Mouse (Mus musculus): ENCODE measurements around the gene Gm45140. TPM values are rescaled to one million over a fixed set of nuclear protein-coding genes. Genes with fewer than 3 reads are reported as not detected.
A peak's percentile ranks its signal among the peaks of the same experiment; 100 is the strongest.
"Not testable (repeated sequence)": the region's sequence is repeated elsewhere in the genome, so short reads cannot be mapped to it uniquely, and the experiment has no call there.

Gene Gm45140
- polyA plus RNA-seq, 1 experiment from 2014 or later = 3.6 TPM

DNA sequence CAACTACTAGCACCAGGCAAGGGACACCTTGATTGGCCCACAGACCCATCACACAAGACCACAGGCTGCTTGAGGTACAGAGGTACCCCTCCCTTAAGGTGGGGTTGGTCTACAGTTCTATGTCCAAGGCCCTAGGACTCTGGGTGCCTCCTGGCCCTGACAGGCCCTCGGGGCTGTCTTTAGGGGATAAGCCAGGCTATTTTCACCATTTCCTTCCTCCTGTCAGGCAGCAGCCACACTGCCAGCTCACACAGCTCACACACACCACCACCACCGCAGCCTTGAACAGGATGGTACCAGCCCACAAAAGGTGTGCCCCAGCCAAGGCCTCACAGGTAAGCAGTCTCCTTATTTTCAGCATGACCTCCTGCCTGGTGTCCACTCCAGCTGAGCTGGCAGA, 57.8 kb downstream of the Gm45140 start, which contains the start of gene Gp9:
TSS of gene Gp9 (plus strand) at position 231 of the 400 bp plus-strand sequence.
- no peak for DNase-seq (ENCODE audit: low spot score)
- Histone ChIP-seq H3K9me3 (replicated peaks) (no peaks in the 10 kb centered on the region), H3K27ac (peak within 1 kb of the TSS; percentile 3; the same call in 1 of the 2 replicates)

DNA sequence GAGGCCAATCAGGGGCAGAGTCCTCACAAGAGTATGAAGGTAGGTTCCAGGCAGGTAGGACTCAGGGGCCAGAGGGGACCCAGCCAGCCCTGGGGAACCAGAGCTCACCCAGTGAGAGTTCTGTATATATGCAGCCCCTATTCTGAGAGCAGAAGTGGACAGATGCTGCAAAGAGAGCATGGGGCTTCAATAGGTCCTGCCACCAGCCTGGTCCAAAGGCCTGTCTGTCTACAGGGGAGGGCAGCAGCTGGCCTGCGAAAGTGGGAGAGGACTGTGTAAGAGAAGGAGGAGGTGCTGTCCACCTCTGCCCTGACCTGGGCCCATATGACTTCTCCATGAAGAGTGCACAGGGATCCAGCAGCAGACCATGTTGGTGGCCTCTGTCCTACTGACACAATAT, 58.9 kb downstream of the Gm45140 start:
- H3K4me3 ChIP-seq = no peak overlapping the region
- WGBS = 73% methylated on average over 1 of the region's 1 CpGs
- H3K27ac ChIP-seq = no peak overlapping the region
- no peak for DNase-seq (ENCODE audit: low spot score)
- no peaks in the 10 kb centered on the region for H3K36me3 ChIP-seq
- H3K4me1 ChIP-seq = no peaks in the 10 kb centered on the region
- no peaks in the 10 kb centered on the region for H3K27me3 ChIP-seq (ENCODE audit: low read depth, poor library complexity, severe bottlenecking)
- H3K9me3 ChIP-seq (replicated peaks) = no peaks in the 10 kb centered on the region

More for the DNA sequence above, 57.8 kb downstream of the Gm45140 start, which contains the start of gene Gp9:
- Histone ChIP-seq H3K4me1 (no peaks in the 10 kb centered on the region), H3K36me3 (no peaks in the 10 kb centered on the region), H3K4me3 (no peak within 1 kb of the TSS), H3K27me3 (ENCODE audit: low read depth, poor library complexity, severe bottlenecking) (no peaks in the 10 kb centered on the region)
- WGBS = 77% methylated on average over 2 of the region's 2 CpGs

DNA sequence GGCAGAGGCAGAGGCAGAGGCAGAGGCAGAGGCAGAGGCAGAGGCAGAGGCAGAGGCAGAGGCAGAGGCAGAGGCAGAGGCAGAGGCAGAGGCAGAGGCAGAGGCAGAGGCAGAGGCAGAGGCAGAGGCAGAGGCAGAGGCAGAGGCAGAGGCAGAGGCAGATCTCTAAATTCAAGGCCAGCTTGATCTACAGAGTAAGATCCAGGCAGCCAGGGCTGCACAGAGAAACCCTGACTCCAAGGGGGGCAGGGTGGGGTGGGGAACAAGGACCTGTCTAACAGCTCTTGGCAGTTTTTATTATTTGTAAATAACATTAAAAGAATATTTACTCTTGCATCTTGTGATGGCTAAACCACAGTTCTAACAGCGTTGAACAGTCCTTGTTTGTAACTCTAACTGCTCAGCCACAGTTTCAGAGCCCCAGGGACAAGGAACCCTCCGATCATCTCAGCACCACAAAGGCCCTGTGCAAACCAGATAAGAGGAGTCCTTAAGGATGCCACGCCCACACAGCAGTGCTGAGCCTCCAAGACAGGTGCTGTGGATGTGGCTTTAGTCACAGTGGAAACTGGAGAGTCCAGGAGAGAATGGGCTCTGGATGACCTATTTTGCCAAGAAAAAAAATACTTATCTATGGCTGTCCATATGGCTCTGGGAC, 59.9 kb downstream of the Gm45140 start:
- Histone ChIP-seq H3K27ac (no peak overlapping the region), H3K36me3 (no peaks in the 10 kb centered on the region), H3K27me3 (ENCODE audit: low read depth, poor library complexity, severe bottlenecking) (no peaks in the 10 kb centered on the region), H3K9me3 (replicated peaks) (no peaks in the 10 kb centered on the region), H3K4me1 (no peaks in the 10 kb centered on the region), H3K4me3 (no peak overlapping the region)
- DNase-seq (ENCODE audit: low spot score) = no peak
- WGBS = 81% methylated on average over 3 of the region's 3 CpGs

DNA sequence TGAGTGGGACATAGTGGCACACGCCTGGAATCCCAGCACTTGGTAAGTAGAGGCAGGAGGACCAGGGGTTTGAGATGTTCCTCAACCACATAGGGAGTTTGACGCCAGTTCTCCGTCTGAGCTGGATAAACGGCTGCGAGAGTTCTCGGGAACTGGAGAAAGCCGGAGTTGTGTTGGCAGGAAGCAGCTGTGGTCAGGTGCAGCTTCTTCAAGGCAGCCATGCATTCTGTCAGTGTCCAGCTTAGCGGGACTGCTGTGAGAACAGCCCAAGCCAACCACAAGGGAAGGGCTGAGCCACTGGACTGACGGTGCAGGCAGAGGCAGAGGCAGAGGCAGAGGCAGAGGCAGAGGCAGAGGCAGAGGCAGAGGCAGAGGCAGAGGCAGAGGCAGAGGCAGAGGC, 60.7 kb downstream of the Gm45140 start:
- H3K4me3 ChIP-seq = no peak overlapping the region
- WGBS = 90% methylated on average over 9 of the region's 9 CpGs
- no peaks in the 10 kb centered on the region for H3K9me3 ChIP-seq (replicated peaks)
- no peaks in the 10 kb centered on the region for H3K4me1 ChIP-seq
- no peak for DNase-seq (ENCODE audit: low spot score)
- no peaks in the 10 kb centered on the region for H3K27me3 ChIP-seq (ENCODE audit: low read depth, poor library complexity, severe bottlenecking)
- H3K27ac ChIP-seq = no peak overlapping the region
- H3K36me3 ChIP-seq = no peaks in the 10 kb centered on the region

DNA sequence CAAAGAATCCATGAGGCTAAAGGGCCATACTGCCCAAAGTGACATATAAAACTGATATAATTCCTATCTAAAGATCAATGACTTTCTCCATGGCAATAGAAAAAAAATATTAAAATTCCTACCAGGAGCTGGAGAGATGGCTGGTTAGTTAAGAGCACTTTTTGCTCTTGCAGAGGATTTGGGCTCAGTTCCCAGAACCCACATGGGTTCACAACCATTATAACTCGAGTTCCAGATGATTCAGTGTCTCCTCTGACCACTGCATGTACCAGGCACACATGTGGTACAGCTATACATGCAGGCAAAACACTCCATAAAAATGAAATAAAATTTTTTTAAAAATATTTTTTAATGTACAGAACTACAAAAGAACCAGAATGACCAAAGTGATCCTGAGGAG, 61.1 kb downstream of the Gm45140 start:
- H3K36me3 ChIP-seq = no peaks in the 10 kb centered on the region
- H3K4me1 ChIP-seq = no peaks in the 10 kb centered on the region
- no peak overlapping the region for H3K4me3 ChIP-seq
- no peaks in the 10 kb centered on the region for H3K9me3 ChIP-seq (replicated peaks)
- H3K27me3 ChIP-seq (ENCODE audit: low read depth, poor library complexity, severe bottlenecking) = no peaks in the 10 kb centered on the region
- WGBS = 46% methylated on average over 1 of the region's 1 CpGs
- no peak overlapping the region for H3K27ac ChIP-seq
- no peak for DNase-seq (ENCODE audit: low spot score)

DNA sequence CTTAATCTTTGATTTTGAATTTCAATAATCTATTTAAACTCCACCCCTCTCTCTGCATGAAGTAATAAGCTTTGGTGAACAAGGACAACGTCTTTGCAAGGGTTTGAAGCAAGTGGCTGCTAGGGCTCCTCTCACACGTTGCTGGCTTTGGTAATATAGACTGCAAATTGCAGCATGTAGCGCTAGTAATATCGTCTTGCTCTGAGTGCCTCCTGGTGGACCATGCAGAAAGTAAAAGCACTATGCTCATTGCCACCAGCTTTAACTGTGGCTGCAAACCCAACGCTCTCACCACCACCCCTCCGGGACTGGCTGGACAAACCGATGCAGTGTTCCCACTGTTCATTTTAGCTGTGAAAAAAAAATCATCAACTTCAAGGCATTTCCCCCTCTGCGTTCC, 65.0 kb downstream of the Gm45140 start:
- H3K36me3 ChIP-seq = no peaks in the 10 kb centered on the region
- 64% methylated on average over 8 of the region's 8 CpGs for WGBS
- DNase-seq (ENCODE audit: low spot score) = no peak
- H3K4me1 ChIP-seq = no peaks in the 10 kb centered on the region
- no peak overlapping the region for H3K27ac ChIP-seq
- H3K4me3 ChIP-seq = no peak overlapping the region
- no peaks in the 10 kb centered on the region for H3K9me3 ChIP-seq (replicated peaks)
- no peaks in the 10 kb centered on the region for H3K27me3 ChIP-seq (ENCODE audit: low read depth, poor library complexity, severe bottlenecking)

DNA sequence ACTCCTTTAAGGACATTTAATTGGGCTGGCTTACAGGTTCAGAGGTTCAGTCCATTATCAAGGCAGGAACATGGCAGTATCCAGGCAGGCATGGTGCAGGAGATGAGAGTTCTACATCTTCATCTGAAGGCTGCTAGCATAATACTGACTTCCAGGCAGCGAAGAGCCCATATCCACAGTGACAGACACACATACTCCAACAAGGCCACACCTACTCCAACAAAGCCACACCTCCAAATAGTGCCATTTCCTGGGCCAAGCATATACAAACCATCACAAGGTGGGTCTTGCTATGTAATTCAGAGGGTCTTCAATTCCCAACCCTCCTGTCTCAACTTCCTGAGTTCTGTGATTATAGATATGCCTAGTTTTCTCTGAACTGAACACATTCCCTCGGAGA, 71.3 kb downstream of the Gm45140 start:
- not testable (repeated sequence) for H3K9me3 ChIP-seq (replicated peaks); H3K36me3 ChIP-seq; H3K27ac ChIP-seq; H3K27me3 ChIP-seq (ENCODE audit: low read depth, poor library complexity, severe bottlenecking); DNase-seq (ENCODE audit: low spot score); H3K4me3 ChIP-seq; H3K4me1 ChIP-seq
- WGBS = 85% methylated on average over 2 of the region's 2 CpGs

DNA sequence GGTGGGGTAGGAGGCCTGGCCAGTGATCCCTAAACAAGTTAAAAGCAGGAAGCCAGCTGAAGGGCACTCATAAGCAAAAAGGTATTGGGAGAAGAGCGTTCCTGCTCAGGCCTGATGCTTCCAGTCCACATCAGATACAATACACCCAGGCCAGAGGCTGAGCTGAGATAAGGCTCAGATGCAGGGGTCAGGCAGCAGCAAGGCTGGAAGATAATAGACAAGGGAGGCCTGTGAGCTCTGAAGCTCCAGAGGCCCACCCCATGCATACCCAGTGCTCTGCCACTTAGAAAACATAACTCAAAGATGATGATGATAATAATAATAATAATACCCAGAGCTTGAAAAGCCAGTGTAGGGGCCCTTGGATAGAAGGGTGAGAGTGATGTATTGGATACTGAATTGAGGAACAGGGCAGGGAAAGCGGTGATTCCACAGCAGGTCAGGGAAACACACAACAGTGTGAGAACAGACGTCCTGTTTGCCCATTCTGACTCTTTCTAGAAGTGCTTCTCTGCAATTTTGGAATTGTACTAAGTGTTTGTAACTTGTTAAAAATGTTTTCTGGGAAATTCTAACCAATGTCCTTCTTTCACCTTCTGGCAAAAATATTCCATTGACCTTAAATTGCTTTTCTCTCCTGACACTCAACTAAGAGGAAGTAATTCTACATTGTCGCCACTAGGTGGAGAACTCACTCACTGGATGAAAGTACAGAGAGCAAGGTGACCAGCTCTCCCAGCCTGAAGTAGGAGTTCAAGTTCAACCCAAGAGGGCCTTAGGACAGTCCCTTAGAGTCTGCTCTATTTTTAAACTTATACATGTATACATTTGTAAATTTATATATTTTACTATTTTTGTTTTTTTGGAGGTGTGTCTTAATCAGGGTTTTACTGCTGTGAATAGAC, 72.0 kb downstream of the Gm45140 start:
- Histone ChIP-seq H3K36me3 (no peaks in the 10 kb centered on the region), H3K27ac (no peak overlapping the region), H3K4me1 (no peaks in the 10 kb centered on the region), H3K9me3 (replicated peaks) (no peaks in the 10 kb centered on the region), H3K4me3 (no peak overlapping the region), H3K27me3 (ENCODE audit: low read depth, poor library complexity, severe bottlenecking) (no peaks in the 10 kb centered on the region)
- 70% methylated on average over 4 of the region's 4 CpGs for WGBS
- no peak for DNase-seq (ENCODE audit: low spot score)

DNA sequence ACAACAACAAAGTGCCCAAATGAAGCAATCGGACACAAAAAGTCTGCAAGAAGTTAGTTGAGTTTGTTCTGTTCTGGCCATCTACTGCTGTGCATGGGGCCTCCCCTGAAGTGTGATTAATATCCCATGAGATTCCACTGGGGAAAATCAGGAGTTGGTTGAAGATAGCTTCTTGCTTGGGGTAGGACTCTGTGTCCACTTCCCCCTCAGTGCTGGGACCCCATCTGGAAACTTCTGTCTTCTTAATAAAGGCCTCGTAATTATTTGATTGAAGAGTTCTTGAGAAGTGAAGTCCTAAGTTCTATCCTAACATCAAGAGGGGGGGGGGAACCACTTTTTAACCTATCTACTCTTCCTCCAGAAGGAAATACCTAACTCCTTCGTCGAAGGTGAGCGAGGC, 73.4 kb downstream of the Gm45140 start:
- no peaks in the 10 kb centered on the region for H3K4me1 ChIP-seq
- no peak overlapping the region for H3K4me3 ChIP-seq
- no peaks in the 10 kb centered on the region for H3K36me3 ChIP-seq
- H3K27ac ChIP-seq = no peak overlapping the region
- 81% methylated on average over 5 of the region's 5 CpGs for WGBS
- no peaks in the 10 kb centered on the region for H3K27me3 ChIP-seq (ENCODE audit: low read depth, poor library complexity, severe bottlenecking)
- no peaks in the 10 kb centered on the region for H3K9me3 ChIP-seq (replicated peaks)
- no peak for DNase-seq (ENCODE audit: low spot score)

DNA sequence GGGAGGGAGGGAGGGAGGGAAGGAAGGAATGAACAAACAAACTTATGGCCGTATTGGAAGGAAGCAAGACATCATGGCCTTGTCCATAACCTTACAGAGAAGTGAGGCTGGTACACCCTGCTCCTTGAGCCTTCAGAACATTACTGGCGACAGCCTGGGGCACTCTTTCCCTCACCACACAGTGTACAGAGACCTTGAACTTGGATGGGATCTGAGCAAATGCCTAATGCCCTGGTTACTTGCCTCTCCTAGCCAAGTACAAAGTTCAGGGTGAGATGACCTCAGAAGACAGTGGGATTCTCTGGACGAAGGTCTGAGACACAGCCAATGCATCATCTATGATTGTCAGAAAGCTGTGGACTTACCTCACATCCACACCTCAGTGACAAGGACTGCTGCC, 75.7 kb downstream of the Gm45140 start:
- no peaks in the 10 kb centered on the region for H3K4me1 ChIP-seq
- H3K36me3 ChIP-seq = no peaks in the 10 kb centered on the region
- no peaks in the 10 kb centered on the region for H3K27me3 ChIP-seq (ENCODE audit: low read depth, poor library complexity, severe bottlenecking)
- H3K27ac ChIP-seq = no peak overlapping the region
- WGBS = 67% methylated on average over 3 of the region's 3 CpGs
- no peaks in the 10 kb centered on the region for H3K9me3 ChIP-seq (replicated peaks)
- DNase-seq (ENCODE audit: low spot score) = no peak
- no peak overlapping the region for H3K4me3 ChIP-seq

DNA sequence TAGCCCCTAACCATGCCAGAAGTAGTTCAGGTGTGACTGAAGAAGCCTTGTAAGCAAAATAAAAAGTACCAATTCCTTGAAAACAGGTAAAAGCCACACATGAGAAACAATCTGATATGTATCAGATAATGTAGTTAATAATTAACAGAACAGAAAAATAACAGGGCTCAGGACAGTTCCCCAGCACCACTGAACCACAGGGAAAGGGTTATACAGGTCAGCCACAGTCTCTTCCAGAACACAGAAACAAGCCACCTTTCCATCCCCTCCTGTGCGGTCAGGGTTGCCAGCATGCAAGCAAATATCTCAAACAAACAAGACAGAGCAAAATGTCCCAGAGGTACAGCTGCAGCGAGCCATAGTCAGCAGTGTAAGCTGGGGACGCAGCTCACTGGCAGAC, 76.2 kb downstream of the Gm45140 start:
- no peak for DNase-seq (ENCODE audit: low spot score)
- no peaks in the 10 kb centered on the region for H3K9me3 ChIP-seq (replicated peaks)
- no peaks in the 10 kb centered on the region for H3K27me3 ChIP-seq (ENCODE audit: low read depth, poor library complexity, severe bottlenecking)
- WGBS = 79% methylated on average over 3 of the region's 3 CpGs
- H3K36me3 ChIP-seq = no peaks in the 10 kb centered on the region
- no peaks in the 10 kb centered on the region for H3K4me1 ChIP-seq
- no peak overlapping the region for H3K4me3 ChIP-seq
- H3K27ac ChIP-seq = no peak overlapping the region

DNA sequence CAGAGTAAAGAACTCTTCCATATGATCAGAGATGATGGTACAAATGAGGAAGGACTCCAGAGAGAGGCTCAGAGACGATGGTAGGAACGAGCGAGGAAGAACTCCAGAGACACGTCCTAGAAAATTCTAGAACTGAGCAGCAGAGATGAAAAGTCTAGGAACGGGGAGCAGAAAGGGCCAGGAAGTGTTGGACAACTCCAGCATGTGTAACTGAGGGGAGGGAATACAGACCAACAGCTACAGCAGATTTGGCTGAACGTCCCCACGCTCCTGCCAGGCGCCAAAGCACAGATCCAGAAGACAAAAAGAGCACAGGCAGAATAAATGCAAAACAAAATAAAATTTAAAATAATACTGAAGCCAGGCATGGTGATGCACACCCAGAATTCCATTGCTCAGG, 78.7 kb downstream of the Gm45140 start:
- H3K4me1 ChIP-seq = 0 out of 2 replicates have a peak, but pooled peaks cover 3% of the 10 kb centered on the region
- 93% methylated on average over 8 of the region's 8 CpGs for WGBS
- H3K27ac ChIP-seq = no peak overlapping the region
- no peaks in the 10 kb centered on the region for H3K27me3 ChIP-seq (ENCODE audit: low read depth, poor library complexity, severe bottlenecking)
- H3K9me3 ChIP-seq (replicated peaks) = no peaks in the 10 kb centered on the region
- DNase-seq (ENCODE audit: low spot score) = no peak
- no peaks in the 10 kb centered on the region for H3K36me3 ChIP-seq
- H3K4me3 ChIP-seq = no peak overlapping the region

DNA sequence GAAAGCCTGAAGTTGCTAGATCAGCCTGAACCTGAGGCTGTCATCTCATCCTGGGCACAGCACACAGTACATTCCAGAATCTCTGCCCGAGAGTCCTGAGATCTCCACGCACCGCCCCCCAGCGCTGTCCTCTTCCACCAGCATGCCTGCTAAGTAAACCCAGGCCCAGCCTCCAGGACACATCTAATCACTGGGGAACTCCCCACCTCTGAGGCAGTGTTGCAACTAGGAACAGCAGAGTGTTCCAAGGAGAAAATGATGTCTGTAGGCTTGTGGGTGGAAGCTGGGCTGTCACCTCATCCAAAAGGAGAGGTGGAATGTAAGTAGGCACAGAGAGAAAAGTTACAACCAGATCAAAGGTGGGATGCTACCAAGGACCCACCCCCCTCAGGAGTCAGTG, 80.4 kb downstream of the Gm45140 start:
- no peak overlapping the region for H3K27ac ChIP-seq
- H3K4me3 ChIP-seq = no peak overlapping the region
- H3K36me3 ChIP-seq = no peaks in the 10 kb centered on the region
- 0 out of 2 replicates have a peak, but pooled peaks cover 3% of the 10 kb centered on the region for H3K4me1 ChIP-seq
- 89% methylated on average over 4 of the region's 4 CpGs for WGBS
- no peaks in the 10 kb centered on the region for H3K27me3 ChIP-seq (ENCODE audit: low read depth, poor library complexity, severe bottlenecking)
- DNase-seq (ENCODE audit: low spot score) = no peak
- H3K9me3 ChIP-seq (replicated peaks) = no peaks in the 10 kb centered on the region
